Mouse (Mus musculus) monocyte, adult 2 months (primary cell): ENCODE measurements at regions not wholly inside any gene's neighbourhood (a gene's known extent, or its start where the extent isn't known, plus 50 kb on each side); places are given as distances from the start of the nearest gene placed in this dataset.
"Not testable (repeated sequence)": the region's sequence is repeated elsewhere in the genome, so short reads cannot be mapped to it uniquely, and the experiment has no call there.

ENCODE experiments used
- DNase-seq, 2 experiments: peaks; one replicate each; pipeline ENCODE4 v3.0.0; 2022; ENCODE audit warnings: low spot score in 2 of 2, low read depth in 1 of 2

GRCm38 (mm10) chr15:52406156-52406885 is 1478.4 kb upstream of the Gm7489 start:
- DNase-seq: no peak

DNA sequence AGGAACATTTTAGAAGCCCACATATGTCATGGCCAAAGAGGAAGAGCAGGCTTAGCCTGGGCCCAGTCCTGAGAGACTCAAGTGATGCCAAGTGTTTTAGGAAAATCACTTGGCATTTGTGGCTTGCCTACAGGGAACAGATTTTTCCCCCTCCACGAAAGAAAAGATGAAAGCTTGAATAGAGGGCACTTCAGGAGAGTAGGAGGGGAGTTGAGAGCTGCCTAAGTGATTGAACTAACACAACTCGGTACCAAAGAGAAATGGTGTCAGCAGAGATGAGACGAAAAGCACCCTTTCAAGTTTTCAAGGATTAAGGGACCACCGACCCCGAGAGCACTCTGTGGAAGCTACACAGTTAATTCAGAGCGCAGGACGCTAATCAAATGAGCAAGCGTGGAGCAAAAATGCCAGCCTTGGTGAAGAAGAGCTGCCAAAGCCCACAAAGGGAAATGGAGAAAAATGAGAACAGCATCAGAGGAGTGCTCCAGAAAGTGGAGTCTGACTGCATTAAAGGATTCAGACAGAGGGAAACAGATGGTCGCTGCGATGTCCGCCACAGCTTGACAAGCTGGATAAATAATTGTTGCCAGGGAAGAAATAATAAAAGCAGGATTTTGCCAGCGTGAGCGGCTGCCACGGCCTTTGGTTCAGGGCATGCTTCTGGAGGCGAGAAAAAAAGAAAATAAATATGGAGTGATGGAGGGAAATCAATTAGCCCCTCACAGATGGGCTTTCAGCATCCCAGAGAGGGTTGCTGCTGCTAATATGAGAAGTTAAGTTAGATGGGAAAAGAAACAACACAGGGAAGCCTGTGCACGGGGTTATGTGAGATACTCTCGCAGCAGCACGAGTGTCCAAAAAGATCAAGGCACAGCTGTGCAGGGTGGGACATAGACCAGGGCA is 1471.6 kb upstream of the Gm7489 start:
- DNase-seq: no peak

GRCm38 (mm10) chr15:52425976-52426375 is 1458.7 kb upstream of the Gm7489 start:
- DNase-seq: no peak

- no peak for DNase-seq
Measured at GRCm38 (mm10) chr15:52430491-52431158, 1454.1 kb upstream of the Gm7489 start.

DNA sequence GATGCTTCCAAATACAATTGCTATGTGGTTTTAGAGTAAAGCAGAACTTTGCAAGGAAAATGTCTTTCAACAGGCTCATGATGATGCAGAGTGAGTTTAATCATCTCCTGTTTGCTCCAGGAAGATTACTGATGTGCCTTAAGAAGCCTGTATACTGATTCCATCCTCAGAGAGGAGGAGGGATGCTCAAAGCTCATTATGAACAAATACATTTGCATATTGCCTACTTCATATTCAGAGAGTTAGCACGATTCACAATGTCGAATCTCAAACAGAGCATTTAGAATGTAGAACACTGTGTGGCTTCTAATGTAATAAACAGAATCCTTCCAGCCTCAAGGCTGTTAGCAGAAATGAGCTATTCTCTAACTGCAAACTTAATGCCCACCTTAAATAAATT is 1451.1 kb upstream of the Gm7489 start:
- DNase-seq: no peak

GRCm38 (mm10) chr15:52438403-52438802 is 1446.3 kb upstream of the Gm7489 start:
- DNase-seq: no peak

DNA sequence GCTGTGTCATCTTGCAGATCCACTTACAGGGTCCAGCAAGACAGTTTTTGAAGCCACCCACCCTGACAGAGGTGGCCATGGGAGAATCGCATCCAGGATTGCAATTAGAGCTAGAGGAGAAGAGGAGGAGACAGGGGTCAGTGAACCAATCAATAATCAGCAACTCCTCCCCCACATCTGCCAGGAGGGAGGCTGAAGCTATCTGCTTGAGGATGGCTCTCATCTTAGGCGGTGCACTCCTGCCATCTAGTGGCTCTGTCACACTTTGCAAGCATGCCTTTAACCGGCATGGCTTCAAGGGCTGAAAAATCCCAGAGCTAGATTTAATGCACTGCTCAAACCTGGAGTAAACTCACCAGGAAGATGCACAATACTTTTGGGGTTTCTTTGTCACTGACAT is 1425.9 kb upstream of the Gm7489 start:
- no peak for DNase-seq

DNA sequence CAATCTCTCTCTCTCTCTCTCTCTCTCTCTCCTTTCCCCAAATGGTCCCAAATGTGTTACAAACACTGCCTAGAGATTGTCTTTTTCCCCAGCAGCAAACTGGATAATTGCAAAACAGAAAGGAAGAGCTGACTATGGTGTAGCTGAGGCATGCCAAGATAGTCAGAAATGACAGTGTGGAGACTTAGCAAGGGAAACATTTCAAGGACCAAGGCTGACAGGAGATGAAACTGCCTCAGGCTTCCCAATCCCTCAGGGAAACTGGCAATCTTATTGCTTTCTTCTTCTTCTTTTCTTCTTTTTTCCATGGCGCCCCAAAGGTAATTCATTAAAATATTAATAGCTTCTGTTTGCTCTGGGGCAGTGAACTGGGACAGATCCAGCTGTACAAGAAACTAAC is 1425.4 kb upstream of the Gm7489 start:
- no peak for DNase-seq

DNA sequence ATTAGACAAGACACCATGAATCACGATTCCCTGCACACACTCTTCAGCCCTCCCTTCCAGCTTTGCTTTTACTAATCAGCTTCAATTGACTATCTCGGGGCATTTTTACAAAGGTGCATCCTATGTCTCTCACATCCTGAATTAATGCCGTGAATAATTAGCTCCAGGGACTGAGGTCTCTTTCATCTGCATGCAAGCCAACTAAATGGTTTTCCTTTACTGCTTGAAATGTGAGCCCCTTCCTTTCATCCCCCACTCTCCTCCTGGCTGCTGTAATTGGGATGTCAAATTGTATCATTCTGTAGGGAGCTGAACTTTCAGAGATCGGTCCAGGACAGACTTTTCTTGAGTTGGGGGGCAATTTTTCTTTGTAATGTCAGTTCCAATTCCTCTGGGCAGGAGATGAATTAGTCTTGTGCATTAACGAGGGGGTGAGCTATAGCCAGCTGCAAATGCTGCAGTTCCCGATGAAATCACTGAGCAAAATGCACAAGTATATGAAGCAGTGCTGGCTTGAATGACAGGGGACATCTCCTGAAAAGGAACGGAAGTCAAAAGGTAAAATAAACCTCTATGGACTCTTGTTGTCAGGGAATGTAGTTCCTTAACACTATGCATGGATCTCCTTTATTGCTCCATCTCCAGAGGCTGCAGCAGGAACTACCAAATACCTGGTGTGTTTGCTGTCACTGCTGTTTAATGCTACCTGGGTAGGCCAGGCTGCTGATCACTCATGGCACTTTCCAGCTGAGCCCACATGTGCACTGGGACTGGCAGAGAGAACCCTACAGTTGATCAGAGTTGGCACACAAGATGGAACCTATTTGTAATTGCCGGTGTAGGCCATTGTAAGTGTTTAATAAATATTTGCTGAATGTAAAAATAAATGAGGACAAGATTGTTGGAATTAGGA is 1420.2 kb upstream of the Gm7489 start:
- DNase-seq: no peak

DNA sequence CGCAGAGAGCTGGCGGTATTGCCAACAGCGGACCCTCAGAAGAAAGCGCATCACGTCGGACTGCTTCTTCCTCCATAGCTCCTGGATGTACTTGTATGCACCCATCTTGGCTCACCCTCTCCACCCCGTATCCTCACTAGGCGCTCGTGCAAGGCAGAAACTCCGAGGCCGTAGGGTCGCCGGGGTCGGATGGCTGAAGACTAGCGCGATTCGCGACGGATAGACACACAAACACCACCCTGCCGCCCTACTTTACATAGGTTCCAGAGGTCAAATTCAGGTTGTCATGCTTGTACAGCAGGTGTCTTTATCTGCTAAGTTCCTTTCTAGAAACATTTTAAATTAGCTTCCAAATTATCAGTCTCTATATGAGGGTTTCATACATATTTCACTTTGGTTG is 1406.6 kb upstream of the Gm7489 start:
- DNase-seq: not testable (repeated sequence)

DNA sequence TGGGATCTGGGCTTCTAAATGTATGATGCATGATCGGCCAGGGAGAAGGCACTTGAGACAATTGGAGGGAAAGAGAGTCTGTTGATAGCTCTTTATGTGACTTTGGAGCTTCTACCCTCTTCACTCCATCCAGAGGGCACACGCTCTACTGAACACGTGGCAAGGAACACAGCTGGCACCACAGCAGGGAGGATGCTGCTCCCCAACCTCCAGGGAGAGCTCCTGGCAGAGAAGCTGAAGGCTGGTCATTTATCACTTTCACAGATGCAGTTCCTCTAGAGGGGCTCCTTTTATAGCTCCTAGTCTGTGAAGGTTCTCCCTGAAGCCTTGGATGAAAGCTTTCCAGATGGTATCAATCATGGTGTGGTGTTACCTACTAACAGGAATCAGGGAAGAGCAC is 1403.9 kb upstream of the Gm7489 start:
- DNase-seq: no peak

DNA sequence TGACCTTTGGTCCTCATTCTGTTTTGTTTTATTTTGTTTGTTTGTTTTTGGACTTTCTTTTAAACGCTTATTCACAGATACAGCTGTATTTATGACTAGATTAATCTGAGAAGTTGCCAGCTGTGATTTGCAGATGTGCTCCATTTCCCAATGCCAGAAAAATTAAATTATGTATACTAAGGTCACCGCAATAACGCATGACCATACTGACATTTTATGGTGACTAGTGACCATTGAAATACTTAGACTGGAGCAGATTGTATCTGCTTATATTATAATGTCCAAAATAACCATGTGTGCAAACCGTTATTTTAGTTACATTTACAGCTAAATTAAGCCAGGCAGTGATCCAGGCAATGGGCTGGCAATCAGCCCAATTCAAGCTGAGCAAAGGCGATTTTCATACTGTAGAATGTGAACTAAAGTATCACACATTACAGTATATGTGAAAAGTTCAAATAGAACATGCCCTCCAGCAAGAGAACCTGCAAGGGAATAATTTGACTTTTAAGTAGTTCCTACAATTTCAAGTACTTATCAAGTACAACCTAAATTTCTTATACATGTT is 1401.0 kb upstream of the Gm7489 start:
- no peak for DNase-seq

DNA sequence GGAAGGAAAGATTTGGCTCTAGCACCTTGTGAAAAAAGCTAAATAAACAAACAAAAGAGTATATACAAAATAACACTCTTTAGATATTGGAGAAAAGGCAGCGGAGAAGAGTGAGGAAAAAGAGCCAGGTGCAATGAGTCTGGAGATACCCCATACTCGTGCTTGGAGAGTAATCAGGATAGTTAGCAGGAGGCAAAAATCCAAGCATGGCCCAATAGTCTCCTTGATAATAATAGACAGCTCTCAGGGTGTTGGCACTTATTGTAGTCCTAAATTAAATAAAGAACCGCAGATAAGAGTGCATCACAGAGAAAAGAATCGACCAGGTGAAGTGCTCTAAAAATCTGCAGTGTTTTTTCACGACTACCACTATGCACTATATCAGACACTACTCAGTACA is 1400.4 kb upstream of the Gm7489 start:
- DNase-seq: no peak

DNA sequence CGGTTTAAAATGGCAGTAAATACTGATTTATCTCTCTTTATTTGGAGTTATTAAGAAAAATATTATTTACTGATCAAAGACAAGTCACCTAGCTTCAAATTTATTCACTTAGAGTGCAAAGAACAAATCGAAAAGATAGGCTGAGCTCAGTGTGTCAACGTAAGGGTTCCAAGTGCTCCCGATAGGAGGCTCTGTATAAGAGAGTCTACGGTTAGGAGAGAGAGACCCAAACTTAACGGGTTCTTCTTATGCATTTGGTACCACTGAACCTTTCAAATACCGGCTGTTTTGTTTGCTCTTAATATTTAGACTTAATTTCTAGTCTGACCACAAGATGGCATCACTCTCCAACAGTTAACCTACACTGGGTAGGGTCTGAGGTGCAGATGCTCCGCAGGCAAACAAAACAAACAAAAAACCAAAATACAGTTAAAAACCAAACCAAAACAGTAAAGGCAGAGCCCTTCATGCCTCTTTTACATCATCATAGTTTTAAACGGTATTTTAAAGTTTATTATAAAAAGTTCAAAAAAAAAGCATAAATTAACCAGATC is 1379.4 kb upstream of the Gm7489 start:
- no peak for DNase-seq

GRCm38 (mm10) chr15:52506930-52507329 is 1377.8 kb upstream of the Gm7489 start:
- no peak for DNase-seq

- no peak for DNase-seq
Measured at GRCm38 (mm10) chr15:52508609-52509008, 1376.1 kb upstream of the Gm7489 start.

DNA sequence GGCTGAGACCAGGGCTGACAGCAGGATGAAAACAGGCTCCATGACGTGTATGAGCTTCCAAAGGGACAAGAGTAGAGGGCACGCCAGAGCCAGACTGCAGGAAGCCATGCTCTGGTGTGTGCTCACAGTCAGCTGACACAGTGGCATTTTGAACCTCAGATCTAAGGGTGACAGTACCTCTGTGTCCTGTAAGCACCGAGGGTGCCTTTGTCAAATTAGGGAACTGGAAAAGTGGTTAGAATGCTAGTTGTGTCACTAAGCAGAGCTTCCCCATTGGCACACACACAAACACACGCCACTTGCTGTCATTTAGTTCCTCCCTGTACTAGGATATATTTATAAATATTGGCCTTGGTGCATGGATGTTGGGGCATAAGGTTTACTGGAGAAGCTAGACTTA is 1374.6 kb upstream of the Gm7489 start:
- no peak for DNase-seq

- DNase-seq: no peak
Measured at GRCm38 (mm10) chr15:52536594-52536993, 1348.1 kb upstream of the Gm7489 start.

GRCm38 (mm10) chr15:52558682-52559081 is 1326.0 kb upstream of the Gm7489 start:
- no peak for DNase-seq

DNA sequence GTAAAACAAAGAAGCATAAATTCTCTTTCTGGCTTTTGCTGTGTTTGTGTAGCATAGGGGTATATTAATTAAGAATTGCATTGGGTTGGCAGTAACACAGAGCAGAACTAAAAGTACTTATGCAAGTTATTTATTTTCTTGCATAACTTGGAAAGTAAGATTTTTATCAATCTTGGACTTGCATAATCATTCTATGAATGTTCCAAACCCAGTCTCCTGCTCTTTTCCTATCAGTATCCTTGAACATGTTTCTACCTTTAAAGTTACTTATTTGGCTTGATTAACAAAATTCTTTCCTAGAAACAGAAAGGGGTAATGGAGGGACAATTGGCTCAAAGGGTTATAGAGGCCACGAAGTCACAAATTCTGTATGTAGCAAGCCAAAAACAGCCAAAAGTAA is 1320.6 kb upstream of the Gm7489 start:
- DNase-seq: no peak
